8 mouse cellular contexts compared by ENCODE assay signal in the genomic region with DNA sequence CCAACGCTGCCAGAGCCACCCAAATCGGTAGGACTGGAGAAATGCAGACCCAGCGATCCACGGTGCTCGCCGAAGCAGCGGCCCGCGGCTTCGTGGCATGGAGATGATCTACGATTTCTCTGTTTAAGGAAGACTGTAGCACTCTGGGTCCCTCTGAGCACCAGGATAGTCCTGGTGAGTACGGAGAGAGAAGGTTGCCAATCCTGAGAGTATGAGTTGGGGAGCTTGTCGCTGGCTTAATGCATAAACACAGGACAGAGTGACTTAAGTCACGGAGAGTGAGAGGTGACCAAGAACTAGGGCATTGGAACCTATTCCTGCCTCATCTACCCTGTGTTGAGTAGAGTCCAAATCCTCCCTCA. TPM values are rescaled to one million over a fixed set of nuclear protein-coding genes. Genes with fewer than 3 reads are reported as not detected.
A peak's percentile ranks its signal among the peaks of the same experiment; 100 is the strongest.
DNase-seq lines count a peak whose midpoint lies in the region; ATAC-seq and TF ChIP-seq lines count a peak whose summit lies in the region.

No protein-coding gene starts in this region.

- no peak for TF ChIP-seq POLR2A in ES-Bruce4 (IDR thresholded peaks at IDR 0.05; ENCODE audit: insufficient read depth, low read length)

- no peak for TF ChIP-seq CTCF in ES-Bruce4 (IDR thresholded peaks at IDR 0.05; ENCODE audit: low read depth, low read length)

- peaks cover 17% of the 10 kb centered on the region for H3K4me1 ChIP-seq in heart, embryonic 13.5 days
- H3K4me1 ChIP-seq in ES-Bruce4 (ENCODE audit: control insufficient read depth, insufficient read depth, low read length) = peaks cover 5% of the 10 kb centered on the region
- peaks cover 19% of the 10 kb centered on the region for H3K4me1 ChIP-seq in forebrain, embryonic 16.5 days (replicated peaks; ENCODE audit: control insufficient read depth, insufficient read depth, low read length)

- H3K4me2 ChIP-seq in heart, embryonic 13.5 days = peak overlapping the region; percentile 80
- H3K4me2 ChIP-seq in forebrain, embryonic 16.5 days (ENCODE audit: low read length) = peak overlapping the region; percentile 97

- no peak for TF ChIP-seq EP300 in ES-Bruce4 (IDR thresholded peaks at IDR 0.05; ENCODE audit: insufficient read depth, low read depth, low read length)

- no peaks in the 10 kb centered on the region for H3K79me2 ChIP-seq in macrophage (ENCODE audit: inconsistent target)

- no peaks in the 10 kb centered on the region for H3K27me3 ChIP-seq in heart, embryonic 13.5 days (replicated peaks)
- no peaks in the 10 kb centered on the region for H3K27me3 ChIP-seq in ES-Bruce4 (ENCODE audit: control insufficient read depth, insufficient read depth, low read length, poor library complexity, severe bottlenecking)
- H3K27me3 ChIP-seq in forebrain, embryonic 16.5 days (replicated peaks; ENCODE audit: control insufficient read depth, insufficient read depth, low read length) = no peaks in the 10 kb centered on the region

- peak overlapping the region; percentile 79 for H3K4me3 ChIP-seq in heart, embryonic 13.5 days
- H3K4me3 ChIP-seq in ES-Bruce4 (ENCODE audit: low read depth, low read length) (peak overlapping the region; percentile 76), macrophage (ENCODE audit: inconsistent target) (peak overlapping the region; percentile 41)
- peak overlapping the region; percentile 96 for H3K4me3 ChIP-seq in forebrain, embryonic 16.5 days (replicated peaks; ENCODE audit: low read length)

- ATAC-seq in heart, embryonic 13.5 days (ENCODE audit: extremely low read depth, insufficient number of reproducible peaks, low FRiP score, low TSS enrichment) = no peak
- ATAC-seq in forebrain, embryonic 16.5 days = peak; percentile 17

- 1% methylated on average over 14 of the region's 14 CpGs for WGBS in heart, embryonic 13.5 days
- 0% methylated on average over 14 of the region's 14 CpGs for WGBS in forebrain, embryonic 16.5 days
- WGBS in macrophage (ENCODE audit: missing documents) = 12% methylated on average over 14 of the region's 14 CpGs

- H3K9me3 ChIP-seq in heart, embryonic 13.5 days = no peaks in the 10 kb centered on the region
- no peaks in the 10 kb centered on the region for H3K9me3 ChIP-seq in ES-Bruce4 (replicated peaks; ENCODE audit: control insufficient read depth, insufficient read depth, low read length, poor library complexity, severe bottlenecking)
- no peaks in the 10 kb centered on the region for H3K9me3 ChIP-seq in forebrain, embryonic 16.5 days (ENCODE audit: control insufficient read depth, low read length)

- H3K36me3 ChIP-seq in heart, embryonic 13.5 days = peaks cover 52% of the 10 kb centered on the region
- peaks cover 28% of the 10 kb centered on the region for H3K36me3 ChIP-seq in ES-Bruce4 (ENCODE audit: control insufficient read depth, insufficient read depth, low read length, poor library complexity, severe bottlenecking)
- 0 out of 2 replicates have a peak, but pooled peaks cover 5% of the 10 kb centered on the region for H3K36me3 ChIP-seq in forebrain, embryonic 16.5 days (ENCODE audit: control insufficient read depth, insufficient read depth)
- H3K36me3 ChIP-seq in macrophage (ENCODE audit: inconsistent target) = peaks cover 20% of the 10 kb centered on the region

- peak overlapping the region; percentile 92 for H3K9ac ChIP-seq in heart, embryonic 13.5 days
- H3K9ac ChIP-seq in ES-Bruce4 (ENCODE audit: low read depth, poor library complexity, severe bottlenecking) = peak overlapping the region; percentile 90
- H3K9ac ChIP-seq in forebrain, embryonic 16.5 days (replicated peaks; ENCODE audit: low read depth, low read length) = peak overlapping the region; percentile 98

- intact Hi-C loops in heart, postnatal 25 days (cut with DNase I) = no loop called here

- H3K27ac ChIP-seq in heart, embryonic 13.5 days (replicated peaks) = peak overlapping the region; percentile 97
- peak overlapping the region; percentile 42 for H3K27ac ChIP-seq in ES-Bruce4 (ENCODE audit: insufficient read depth, low read length)
- peak overlapping the region; percentile 87 for H3K27ac ChIP-seq in forebrain, embryonic 16.5 days (ENCODE audit: low read length)
- H3K27ac ChIP-seq in macrophage = peak overlapping the region; percentile 12; the same call in 1 of the 2 replicates

- DNase-seq in heart, postnatal 25 days (ENCODE audit: low spot score) = no peak
- DNase-seq in right cerebral cortex, adult 2 months (ENCODE audit: low spot score in 2 of 2) = no peak
- DNase-seq in c-Kit-positive CD71-positive TER-119-positive erythroid progenitor cells, embryonic 14.5 days (ENCODE audit: low spot score) = no peak
- no peak for DNase-seq in left cerebral cortex, adult 8-10 months (ENCODE audit: low spot score in 2 of 2)

RNA-seq across cellular contexts. Expression of gene Zkscan17, which starts 19.9 kb away (rescaled TPM):
- polyA plus RNA-seq in heart, embryonic 13.5 days (2015; fragmentation: Nextera tagmentation; extraction: Ambion mirVana) = 13.8 and 14.7 TPM in 2 replicates
- 10 to 100 TPM; 14.4 to 18.2 TPM for total RNA-seq in heart, postnatal 25 days (2021)
- polyA plus RNA-seq in ES-Bruce4 (2011; ENCODE audit: insufficient read depth, insufficient read length, low read depth, missing spikeins) = 52.5 and 56.8 TPM in 2 replicates
- 16.6 and 16.8 TPM in 2 replicates for polyA plus RNA-seq in forebrain, embryonic 16.5 days (2015; fragmentation: Nextera tagmentation; extraction: Ambion mirVana)
- 100 to 1,000 TPM in 1 of 26 experiments, 10 to 100 TPM in 25; 26.2 to 124 (median 43.6) TPM for total RNA-seq in macrophage (2018; cell fraction: chromatin; rRNA removed)
- 10 to 100 TPM in 25 of 26 experiments, 1 to 10 TPM in 1; 9.9 to 26.3 (median 16.1) TPM for total RNA-seq in macrophage (2018; cell fraction: cytosol; rRNA removed)
- 10 to 100 TPM; 14.9 to 66.5 (median 35.2) TPM for total RNA-seq in macrophage (2018; cell fraction: nucleus; rRNA removed)
- 10.8 to 16.3 TPM (median 11.7 TPM) in 3 replicates for polyA plus RNA-seq in macrophage (2018)
- total RNA-seq in left cerebral cortex, adult 8-10 months (2022) = 10 to 100 TPM in 3 of 4 experiments, 1 to 10 TPM in 1; 9.6 to 11.9 (median 10.5) TPM

RNA-seq across cellular contexts. Expression of gene Zfp867, which starts 34.4 kb away (rescaled TPM):
- 5.6 and 5.7 TPM in 2 replicates for polyA plus RNA-seq in heart, embryonic 13.5 days (2015; fragmentation: Nextera tagmentation; extraction: Ambion mirVana)
- 1 to 10 TPM; 4.8 to 5.0 TPM for total RNA-seq in heart, postnatal 25 days (2021)
- polyA plus RNA-seq in ES-Bruce4 (2011; ENCODE audit: insufficient read depth, insufficient read length, low read depth, missing spikeins) (7.5 and 9.4 TPM in 2 replicates), macrophage (2018) (1.2 to 1.7 TPM (median 1.6 TPM) in 3 replicates)
- 15.3 and 17.6 TPM in 2 replicates for polyA plus RNA-seq in forebrain, embryonic 16.5 days (2015; fragmentation: Nextera tagmentation; extraction: Ambion mirVana)
- total RNA-seq in macrophage (2018; cell fraction: chromatin; rRNA removed) = 1 to 10 TPM; 1.3 to 9.7 (median 4.0) TPM
- 1 to 10 TPM in 19 of 26 experiments, under 1 TPM in 7; 0.40 to 2.1 (median 1.4) TPM for total RNA-seq in macrophage (2018; cell fraction: cytosol; rRNA removed)
- 1 to 10 TPM in 24 of 26 experiments, under 1 TPM in 2; 0.63 to 8.2 (median 3.2) TPM for total RNA-seq in macrophage (2018; cell fraction: nucleus; rRNA removed)
- total RNA-seq in left cerebral cortex, adult 8-10 months (2022) = 1 to 10 TPM; 3.5 to 5.4 (median 4.3) TPM

RNA-seq across cellular contexts. Expression of gene Nlrp3, which starts 34.7 kb away (rescaled TPM):
- polyA plus RNA-seq in heart, embryonic 13.5 days (2015; fragmentation: Nextera tagmentation; extraction: Ambion mirVana) = 0.15 and 0.41 TPM in 2 replicates
- under 1 TPM; 0.44 to 0.59 TPM for total RNA-seq in heart, postnatal 25 days (2021)
- 0.17 TPM in 1 of 2 replicates, not detected in the other for polyA plus RNA-seq in ES-Bruce4 (2011; ENCODE audit: insufficient read depth, insufficient read length, low read depth, missing spikeins)
- polyA plus RNA-seq in forebrain, embryonic 16.5 days (2015; fragmentation: Nextera tagmentation; extraction: Ambion mirVana) = 0.11 and 0.77 TPM in 2 replicates
- 1,000 to 10,000 TPM in 11 of 26 experiments, 100 to 1,000 TPM in 14, 10 to 100 TPM in 1; 75.9 to 3,830 (median 872) TPM for total RNA-seq in macrophage (2018; cell fraction: chromatin; rRNA removed)
- 100 to 1,000 TPM in 12 of 26 experiments, 10 to 100 TPM in 14; 22.4 to 664 (median 78.7) TPM for total RNA-seq in macrophage (2018; cell fraction: cytosol; rRNA removed)
- 1,000 to 10,000 TPM in 7 of 26 experiments, 100 to 1,000 TPM in 17, 10 to 100 TPM in 2; 53.6 to 2,106 (median 679) TPM for total RNA-seq in macrophage (2018; cell fraction: nucleus; rRNA removed)
- polyA plus RNA-seq in macrophage (2018) = 12.7 to 36.4 TPM (median 25.2 TPM) in 3 replicates
- 1 to 10 TPM; 1.3 to 4.3 (median 1.9) TPM for total RNA-seq in left cerebral cortex, adult 8-10 months (2022)

RNA-seq across cellular contexts. Expression of gene Snap47, which starts 55.7 kb away (rescaled TPM):
- polyA plus RNA-seq in heart, embryonic 13.5 days (2015; fragmentation: Nextera tagmentation; extraction: Ambion mirVana) = 94.3 and 102 TPM in 2 replicates
- 10 to 100 TPM; 35.4 to 37.0 TPM for total RNA-seq in heart, postnatal 25 days (2021)
- polyA plus RNA-seq in ES-Bruce4 (2011; ENCODE audit: insufficient read depth, insufficient read length, low read depth, missing spikeins) = 70.4 and 78.6 TPM in 2 replicates
- polyA plus RNA-seq in forebrain, embryonic 16.5 days (2015; fragmentation: Nextera tagmentation; extraction: Ambion mirVana) = 418 and 445 TPM in 2 replicates
- 10 to 100 TPM in 13 of 26 experiments, 1 to 10 TPM in 12, under 1 TPM in 1; 0.88 to 23.7 (median 9.3) TPM for total RNA-seq in macrophage (2018; cell fraction: chromatin; rRNA removed)
- total RNA-seq in macrophage (2018; cell fraction: cytosol; rRNA removed) = 10 to 100 TPM; 15.1 to 31.7 (median 20.0) TPM
- 10 to 100 TPM in 13 of 26 experiments, 1 to 10 TPM in 13; 3.4 to 21.8 (median 10.1) TPM for total RNA-seq in macrophage (2018; cell fraction: nucleus; rRNA removed)
- 20.2 to 31.5 TPM (median 30.9 TPM) in 3 replicates for polyA plus RNA-seq in macrophage (2018)
- total RNA-seq in left cerebral cortex, adult 8-10 months (2022) = 100 to 1,000 TPM; 364 to 399 (median 383) TPM

RNA-seq across cellular contexts. Expression of gene Jmjd4, which starts 56.8 kb away (rescaled TPM):
- polyA plus RNA-seq in heart, embryonic 13.5 days (2015; fragmentation: Nextera tagmentation; extraction: Ambion mirVana) = 10.5 and 11.9 TPM in 2 replicates
- total RNA-seq in heart, postnatal 25 days (2021) = 10 to 100 TPM; 11.9 to 13.0 TPM
- 12.6 and 13.7 TPM in 2 replicates for polyA plus RNA-seq in ES-Bruce4 (2011; ENCODE audit: insufficient read depth, insufficient read length, low read depth, missing spikeins)
- polyA plus RNA-seq in forebrain, embryonic 16.5 days (2015; fragmentation: Nextera tagmentation; extraction: Ambion mirVana) = 11.8 and 14.1 TPM in 2 replicates
- 10 to 100 TPM in 7 of 26 experiments, 1 to 10 TPM in 19; 2.7 to 20.5 (median 6.8) TPM for total RNA-seq in macrophage (2018; cell fraction: chromatin; rRNA removed)
- total RNA-seq in macrophage (2018; cell fraction: cytosol; rRNA removed) = 1 to 10 TPM; 1.7 to 5.6 (median 3.7) TPM
- total RNA-seq in macrophage (2018; cell fraction: nucleus; rRNA removed) = 10 to 100 TPM in 5 of 26 experiments, 1 to 10 TPM in 21; 2.5 to 16.1 (median 4.6) TPM
- 3.3 to 4.3 TPM (median 3.3 TPM) in 3 replicates for polyA plus RNA-seq in macrophage (2018)
- total RNA-seq in left cerebral cortex, adult 8-10 months (2022) = 10 to 100 TPM; 26.0 to 29.1 (median 26.6) TPM

Comparison
In these comparisons a context has a peak if more than half of its experiments do, and no peak if none do; other contexts are left out.
1. H3K27ac ChIP-seq: peak in every context shown above with its lines; median percentile 97 in heart, embryonic 13.5 days; 87 in forebrain, embryonic 16.5 days; 42 in ES-Bruce4; 12 in macrophage.
2. H3K4me3 ChIP-seq: peak in every context shown above with its lines; median percentile 96 in forebrain, embryonic 16.5 days; 79 in heart, embryonic 13.5 days; 76 in ES-Bruce4; 41 in macrophage.